Mouse (Mus musculus): ENCODE measurements at regions not wholly inside any gene's neighbourhood (a gene's known extent, or its start where the extent isn't known, plus 50 kb on each side); places are given as distances from the start of the nearest gene placed in this dataset.

- no peak for DNase-seq (ENCODE audit: low spot score in 2 of 2)
- intact Hi-C loops (cut with DNase I), result no loop called here
Observed at GRCm38 (mm10) chr12:16477572-16477971, 133.2 kb downstream of the Lpin1 start.

DNA sequence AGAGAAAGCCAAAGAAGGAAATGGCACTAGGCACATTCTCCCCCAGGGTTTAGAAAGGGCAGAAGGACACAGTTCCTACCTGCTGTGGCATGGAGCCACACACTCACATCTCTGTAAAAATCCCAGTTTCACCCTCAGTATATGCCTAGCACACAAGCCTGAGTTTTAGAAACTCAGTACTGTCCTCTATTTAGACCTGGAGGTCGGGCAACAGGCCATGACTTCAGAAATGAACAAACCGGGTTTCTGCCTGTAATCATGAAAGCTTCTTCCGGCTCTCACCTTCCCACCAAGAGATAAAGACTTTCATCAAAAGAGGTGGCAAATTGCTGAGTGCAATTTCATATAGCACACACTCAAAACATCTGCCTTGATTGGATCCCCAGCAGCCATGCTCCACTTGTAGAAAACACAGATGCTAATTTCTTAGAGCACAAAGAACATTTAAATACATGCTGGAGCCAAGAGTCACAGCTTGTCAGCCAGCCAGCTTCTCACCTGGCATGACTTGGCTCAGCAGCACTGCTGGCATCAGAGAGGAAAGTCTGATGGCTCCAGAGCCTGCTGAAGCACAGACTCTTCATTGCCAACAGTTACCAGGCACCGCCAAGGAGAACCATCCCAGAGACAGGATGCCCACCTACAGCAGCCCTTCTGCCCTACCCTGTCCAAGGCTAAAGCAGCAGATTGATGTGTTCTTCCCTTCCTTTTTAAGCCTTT, 136.2 kb downstream of the Lpin1 start:
- intact Hi-C loops (cut with DNase I), result no loop called here
- DNase-seq (ENCODE audit: low spot score in 2 of 2), result peak; percentile 10 to 19

DNA sequence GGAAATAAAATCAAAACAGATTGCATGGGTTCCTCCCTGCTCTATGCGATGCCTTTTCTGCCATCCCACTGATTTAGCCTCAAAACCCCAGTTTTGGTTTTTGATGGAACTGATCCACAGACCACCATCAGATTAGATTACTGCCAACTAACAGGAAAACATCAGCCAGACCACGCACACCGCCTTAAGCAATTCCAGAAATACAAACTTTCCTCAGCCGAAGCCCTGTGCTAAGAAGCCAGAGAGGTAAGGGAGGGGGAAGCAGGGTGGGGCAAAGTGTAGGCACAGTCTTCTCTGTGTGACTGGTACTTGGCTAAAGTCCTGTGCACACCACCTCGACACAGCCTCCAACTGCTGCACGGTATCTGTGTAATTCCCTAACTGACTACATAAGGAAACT, 153.3 kb downstream of the Lpin1 start:
- intact Hi-C loops (cut with DNase I), result no loop called here
- DNase-seq (ENCODE audit: low spot score in 2 of 2), result no peak

DNA sequence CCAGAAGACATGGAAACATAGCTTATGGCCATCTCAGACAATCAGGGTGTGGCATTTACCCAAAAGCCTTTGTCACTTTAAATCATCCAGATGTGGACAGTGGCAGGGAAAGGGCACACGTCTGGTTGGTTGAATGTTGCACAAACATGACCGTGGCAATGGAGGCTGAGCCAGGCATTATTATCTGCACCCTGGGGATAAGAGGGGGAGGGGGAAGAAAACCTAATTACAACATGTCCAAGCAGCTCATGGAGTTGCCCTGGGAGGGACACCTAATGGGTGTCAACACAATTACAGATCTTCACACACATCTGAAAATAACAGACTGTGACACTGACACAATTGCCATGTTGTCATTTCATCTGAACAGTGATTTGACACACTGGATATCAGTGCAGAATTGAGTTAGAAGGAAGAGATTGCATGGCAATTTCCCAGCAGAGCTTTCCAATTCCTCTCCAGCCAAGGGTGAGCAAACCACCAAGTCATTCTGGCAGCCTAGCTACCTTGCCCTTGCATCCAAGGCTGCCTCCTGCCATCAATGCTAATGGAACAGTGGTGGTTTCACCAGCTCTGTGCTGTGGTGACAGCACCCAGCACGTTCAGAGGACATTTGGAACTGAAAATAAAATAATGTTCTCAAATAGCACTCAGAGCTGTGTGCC, 159.9 kb downstream of the Lpin1 start:
- intact Hi-C loops (cut with DNase I), result no loop called here
- DNase-seq (ENCODE audit: low spot score in 2 of 2), result no peak

DNA sequence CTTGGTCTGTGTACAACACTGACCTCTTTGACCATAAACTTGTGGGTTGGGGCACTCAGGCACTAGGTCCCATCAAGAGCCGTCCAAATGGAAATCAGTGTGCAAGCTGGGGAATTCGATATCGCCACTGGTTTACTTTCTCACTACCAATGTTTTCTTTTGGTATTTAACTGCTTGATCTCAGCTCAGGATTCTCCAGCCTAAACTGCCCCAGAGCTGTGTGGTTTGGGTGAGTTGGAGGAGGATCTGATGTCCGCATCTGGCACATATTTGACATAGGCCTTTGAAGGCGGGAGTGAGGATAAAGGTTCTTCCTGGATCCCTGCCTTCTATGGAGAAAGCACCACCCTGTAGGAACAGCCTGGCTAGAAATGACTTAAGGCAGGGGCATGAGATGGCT, 172.0 kb downstream of the Lpin1 start:
- intact Hi-C loops (cut with DNase I), result no loop called here

DNA sequence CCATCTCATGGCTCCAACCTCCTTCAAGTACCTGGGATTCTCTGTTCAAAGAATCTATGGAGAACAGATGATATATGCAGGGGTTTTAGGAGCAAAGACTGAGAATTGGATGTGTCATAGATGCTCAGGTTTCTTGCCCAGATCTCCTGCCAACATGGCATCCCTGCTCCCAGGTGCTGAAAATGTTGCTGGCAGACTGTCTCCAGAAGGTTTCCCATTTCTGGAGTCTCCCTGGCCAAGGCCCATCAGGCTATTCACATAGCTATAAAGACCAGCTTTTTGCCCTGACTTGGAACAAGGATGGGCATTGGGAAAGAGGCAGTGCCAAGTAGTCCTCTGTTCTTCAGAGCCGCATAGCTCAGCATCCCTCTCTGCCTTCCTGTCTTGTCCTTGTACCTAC, 173.8 kb downstream of the Lpin1 start:
- no peak for DNase-seq (ENCODE audit: low spot score in 2 of 2)
- intact Hi-C loops (cut with DNase I), result no loop called here

More for the DNA sequence above, 172.0 kb downstream of the Lpin1 start:
- DNase-seq (ENCODE audit: low spot score in 2 of 2), result no peak

GRCm38 (mm10) chr12:16436255-16436654, 174.5 kb downstream of the Lpin1 start:
- DNase-seq (ENCODE audit: low spot score in 2 of 2), result no peak
- intact Hi-C loops (cut with DNase I), result no loop called here

GRCm38 (mm10) chr12:16434739-16435138, 176.0 kb downstream of the Lpin1 start:
- no peak for DNase-seq (ENCODE audit: low spot score in 2 of 2)
- intact Hi-C loops (cut with DNase I), result no loop called here

GRCm38 (mm10) chr12:16434225-16434624, 176.5 kb downstream of the Lpin1 start:
- intact Hi-C loops (cut with DNase I), result no loop called here
- no peak for DNase-seq (ENCODE audit: low spot score in 2 of 2)

GRCm38 (mm10) chr12:16425980-16426379, 184.8 kb downstream of the Lpin1 start:
- no peak for DNase-seq (ENCODE audit: low spot score in 2 of 2)
- intact Hi-C loops (cut with DNase I), result no loop called here

DNA sequence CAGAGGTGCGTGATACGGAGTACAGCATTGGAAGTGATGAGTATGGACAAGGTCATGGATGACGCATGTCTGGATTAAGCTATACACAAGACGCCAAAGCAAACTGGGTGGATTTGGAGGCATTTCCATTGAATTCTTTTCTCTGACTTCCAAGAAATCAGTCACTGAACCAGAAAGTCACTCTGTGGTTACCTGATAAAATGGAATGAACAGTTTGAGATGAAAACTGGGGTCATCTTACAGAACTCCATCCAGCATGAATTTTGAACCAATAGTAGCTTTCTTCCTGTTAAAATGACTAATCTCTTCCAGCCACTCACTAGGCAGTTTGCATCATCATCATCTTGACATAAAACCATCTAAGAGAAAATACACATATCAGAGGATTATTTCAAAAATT, 186.2 kb downstream of the Lpin1 start:
- intact Hi-C loops (cut with DNase I), result no loop called here
- no peak for DNase-seq (ENCODE audit: low spot score in 2 of 2)

DNA sequence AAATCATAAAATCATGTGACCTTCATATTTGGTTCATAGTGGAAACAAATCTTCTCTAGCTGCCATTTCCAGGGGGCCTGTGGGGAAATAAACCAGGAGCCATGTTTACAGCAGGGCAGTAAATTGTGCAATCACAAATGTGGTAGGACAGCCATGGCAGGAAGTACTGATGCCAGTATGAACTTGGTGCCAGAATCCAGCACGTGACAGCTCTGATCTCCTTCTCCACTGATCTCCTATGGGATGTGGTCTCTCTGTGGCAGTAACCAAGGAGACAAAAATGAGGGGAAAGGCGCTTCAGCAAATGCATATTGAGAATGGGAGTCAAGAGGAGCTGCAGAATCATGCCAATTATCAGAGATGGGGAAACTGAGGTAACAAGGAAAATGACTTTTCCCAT, 215.0 kb downstream of the Lpin1 start:
- no peak for DNase-seq (ENCODE audit: low spot score in 2 of 2)
- intact Hi-C loops (cut with DNase I), result no loop called here

- DNase-seq (ENCODE audit: low spot score in 2 of 2), result no peak
- intact Hi-C loops (cut with DNase I), result no loop called here
Observed at GRCm38 (mm10) chr12:16392851-16393250, 217.9 kb downstream of the Lpin1 start.

DNA sequence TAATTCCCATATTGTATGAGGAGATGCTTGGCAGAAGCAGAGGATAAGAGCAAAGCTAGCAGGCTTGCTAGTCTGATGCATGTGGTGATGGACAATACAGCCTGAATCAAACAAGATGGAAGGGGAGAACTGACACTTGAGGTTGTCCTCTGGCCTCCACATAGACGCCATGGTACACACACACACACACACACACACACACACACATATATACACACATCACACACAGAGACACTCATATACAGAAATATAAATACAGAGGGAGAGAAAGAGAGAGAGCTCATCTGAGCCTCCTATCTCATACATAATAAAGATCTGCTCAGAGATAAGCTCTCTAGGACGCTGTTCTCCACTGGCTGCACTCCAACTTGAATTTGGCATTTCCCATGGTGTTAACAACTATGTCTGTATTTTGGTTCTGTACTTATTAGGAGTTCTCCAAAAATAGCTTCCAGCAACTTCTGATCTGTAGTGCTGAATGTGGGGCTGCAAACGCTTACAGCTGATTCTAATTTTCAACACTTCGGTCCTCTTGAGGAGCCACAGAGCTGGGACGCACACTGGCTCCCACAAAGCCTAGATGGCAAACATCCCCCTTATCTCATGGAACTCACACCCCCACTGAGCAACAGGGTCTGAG, 219.0 kb downstream of the Lpin1 start:
- peak in 1 of 2 experiments; percentile 39 for DNase-seq (ENCODE audit: low spot score in 2 of 2)
- intact Hi-C loops (cut with DNase I), result no loop called here

DNA sequence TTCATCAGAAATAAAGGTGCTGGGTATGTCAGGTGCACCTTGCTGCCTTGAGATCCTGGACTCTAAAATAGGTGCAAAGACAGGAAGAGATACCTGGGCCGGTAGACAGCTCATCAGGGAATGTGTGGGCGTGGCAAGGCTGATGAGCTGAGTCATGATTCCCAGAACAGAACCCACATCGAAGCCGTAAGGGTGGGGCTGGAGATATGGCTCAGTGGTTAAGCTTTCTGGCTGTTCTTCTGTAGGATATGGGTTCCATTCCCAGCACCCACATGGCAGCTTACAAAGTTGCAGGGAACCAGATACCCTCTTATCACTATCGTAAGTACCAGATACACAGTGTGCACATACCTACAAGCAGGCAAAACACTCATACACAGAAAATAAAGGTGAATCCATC, 219.6 kb downstream of the Lpin1 start:
- intact Hi-C loops (cut with DNase I), result no loop called here
- no peak for DNase-seq (ENCODE audit: low spot score in 2 of 2)

DNA sequence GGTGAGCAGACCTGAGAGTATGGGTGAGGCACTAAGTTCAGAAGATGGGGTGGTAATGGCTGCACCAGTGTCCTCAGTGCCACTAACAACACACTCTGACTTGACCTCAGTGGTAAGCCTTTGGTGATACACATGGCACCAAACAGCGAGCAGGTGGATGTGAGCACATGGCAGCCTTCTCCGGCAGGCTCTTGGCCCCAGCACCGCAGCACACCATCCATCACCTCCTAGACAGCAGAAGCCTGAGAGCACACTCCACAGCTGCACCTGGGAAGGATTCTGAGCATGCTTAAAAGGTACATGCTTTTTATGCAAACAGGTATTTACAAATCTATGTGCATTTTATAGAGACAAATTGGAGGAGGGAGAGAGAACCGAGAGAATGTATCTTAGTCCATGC, 223.7 kb downstream of the Lpin1 start:
- intact Hi-C loops (cut with DNase I), result loop anchor here (10.0 kb wide), 1 partner anchor 572 kb away; the partner anchor contains the start of gene Trib2
- no peak for DNase-seq (ENCODE audit: low spot score in 2 of 2)

DNA sequence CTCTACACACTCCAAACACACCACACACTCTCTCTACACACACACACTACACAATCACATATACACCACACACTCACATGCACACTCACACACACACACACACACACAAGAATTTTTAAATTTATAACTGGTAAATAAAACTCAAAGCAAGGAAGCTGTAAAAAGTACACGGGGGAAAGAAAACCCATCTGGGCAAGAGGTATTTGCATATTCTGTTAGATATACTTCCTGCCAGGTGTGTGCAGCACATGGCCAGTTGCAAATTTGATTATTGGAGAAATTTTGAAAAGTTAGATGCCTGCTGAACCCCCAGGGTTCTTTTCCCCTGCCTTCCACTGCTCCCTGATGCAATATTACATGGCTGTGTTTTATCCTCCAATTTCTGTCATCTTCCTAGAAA, 226.4 kb downstream of the Lpin1 start:
- DNase-seq (ENCODE audit: low spot score in 2 of 2), result no peak
- intact Hi-C loops (cut with DNase I), result loop anchor here (10.0 kb wide), 1 partner anchor 570 kb away; the partner anchor contains the start of gene Trib2

GRCm38 (mm10) chr12:16383499-16383935, 227.2 kb downstream of the Lpin1 start:
- DNase-seq (ENCODE audit: low spot score in 2 of 2), result no peak
- intact Hi-C loops (cut with DNase I), result loop anchor here (10.0 kb wide), 1 partner anchor 569 kb away; the partner anchor contains the start of gene Trib2

DNA sequence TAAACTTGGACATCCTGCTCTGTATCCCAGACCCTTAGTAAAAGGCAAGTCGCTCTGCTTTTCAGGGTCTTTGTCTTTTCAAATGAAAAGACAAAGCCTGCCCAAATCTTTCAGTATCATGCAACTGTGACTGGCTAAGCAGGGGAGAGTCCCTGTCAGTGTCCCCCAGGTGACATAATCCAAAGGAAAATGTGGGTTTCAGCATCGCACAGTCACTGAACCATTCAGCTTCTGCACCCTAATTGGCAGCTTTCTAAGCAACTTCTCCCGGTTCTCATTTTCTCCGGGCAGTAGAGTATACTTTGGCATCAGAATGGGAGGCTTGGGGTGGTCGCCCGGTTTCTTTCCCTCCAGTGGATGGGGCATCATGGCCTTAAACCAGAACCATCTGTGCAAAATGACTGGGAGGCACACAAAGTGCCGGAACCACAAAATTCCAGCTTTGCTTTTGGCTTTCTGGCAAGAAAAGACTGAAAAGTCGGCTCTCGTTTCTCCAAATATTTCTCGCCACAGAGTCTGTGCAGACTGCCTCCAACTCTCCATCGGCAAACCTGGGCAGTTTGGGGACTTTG, 228.3 kb downstream of the Lpin1 start:
- intact Hi-C loops (cut with DNase I), result loop anchor here (10.0 kb wide), 1 partner anchor 568 kb away; the partner anchor contains the start of gene Trib2
- DNase-seq (ENCODE audit: low spot score in 2 of 2), result no peak

- DNase-seq (ENCODE audit: low spot score in 2 of 2), result no peak
- intact Hi-C loops (cut with DNase I), result loop anchor here (10.0 kb wide), 1 partner anchor 566 kb away; the partner anchor contains the start of gene Trib2
Observed at GRCm38 (mm10) chr12:16381026-16381425, 229.7 kb downstream of the Lpin1 start.
